8 mouse cellular contexts compared by ENCODE assay signal in genomic region chr13:111805738-111806722, GRCm38 (mm10). TPM values are rescaled to one million over a fixed set of nuclear protein-coding genes. Genes with fewer than 3 reads are reported as not detected.
DNase-seq lines count a peak whose midpoint lies in the region; ATAC-seq and TF ChIP-seq lines count a peak whose summit lies in the region.

No protein-coding gene starts in this region.

- no peak overlapping the region for H3K4me3 ChIP-seq in kidney, adult 2 months (ENCODE audit: insufficient read depth, low read depth, low read length)
- H3K4me3 ChIP-seq in heart, embryonic 15.5 days, result peak overlapping the region; percentile 89
- no peak overlapping the region for H3K4me3 ChIP-seq in midbrain, embryonic 16.5 days (ENCODE audit: low read depth, low read length)

- H3K27ac ChIP-seq in kidney, adult 2 months (ENCODE audit: insufficient read depth, low read depth, low read length), result peak overlapping the region; percentile 81
- H3K27ac ChIP-seq in heart, embryonic 15.5 days, result peak overlapping the region; percentile 65
- no peak overlapping the region for H3K27ac ChIP-seq in midbrain, embryonic 16.5 days (ENCODE audit: low read length)

- no peak for TF ChIP-seq POLR2A in kidney, adult 2 months (IDR thresholded peaks at IDR 0.05; ENCODE audit: low read depth, low read length)

- ATAC-seq in heart, embryonic 15.5 days (replicated peaks; ENCODE audit: insufficient number of reproducible peaks, insufficient read depth, low FRiP score, low read depth), result no peak
- no peak for ATAC-seq in midbrain, embryonic 16.5 days

- 14% methylated on average over 15 of the region's 15 CpGs for WGBS in kidney, adult 2 months
- WGBS in heart, embryonic 15.5 days, result 40% methylated on average over 15 of the region's 15 CpGs
- 65% methylated on average over 15 of the region's 15 CpGs for WGBS in midbrain, embryonic 16.5 days

- H3K36me3 ChIP-seq in kidney, adult 2 months (ENCODE audit: control insufficient read depth, insufficient read depth, low read length), result no peaks in the 10 kb centered on the region
- H3K36me3 ChIP-seq in heart, embryonic 15.5 days, result no peaks in the 10 kb centered on the region
- H3K36me3 ChIP-seq in midbrain, embryonic 16.5 days (ENCODE audit: control insufficient read depth, insufficient read depth, low read length), result no peaks in the 10 kb centered on the region

- no peak overlapping the region for H3K9ac ChIP-seq in heart, embryonic 15.5 days
- no peak overlapping the region for H3K9ac ChIP-seq in midbrain, embryonic 16.5 days (ENCODE audit: low read depth, low read length)

- no peaks in the 10 kb centered on the region for H3K27me3 ChIP-seq in kidney, adult 2 months (replicated peaks; ENCODE audit: control insufficient read depth, insufficient read depth, low read length)
- no peaks in the 10 kb centered on the region for H3K27me3 ChIP-seq in heart, embryonic 15.5 days
- H3K27me3 ChIP-seq in midbrain, embryonic 16.5 days (ENCODE audit: control insufficient read depth, insufficient read depth, low read depth, low read length), result no peaks in the 10 kb centered on the region

- H3K9me3 ChIP-seq in heart, embryonic 15.5 days (replicated peaks), result no peaks in the 10 kb centered on the region
- no peaks in the 10 kb centered on the region for H3K9me3 ChIP-seq in midbrain, embryonic 16.5 days (replicated peaks; ENCODE audit: control insufficient read depth, low read length, poor library complexity, severe bottlenecking)

- H3K4me2 ChIP-seq in heart, embryonic 15.5 days, result peak overlapping the region; percentile 70
- H3K4me2 ChIP-seq in midbrain, embryonic 16.5 days (ENCODE audit: low read length), result peak overlapping the region; percentile 92

- no peak for TF ChIP-seq CTCF in kidney, adult 2 months (conservative IDR thresholded peaks at IDR 0.05; ENCODE audit: insufficient read depth, insufficient read length, low read depth, low read length)

- peak; percentile 36 for DNase-seq in kidney, adult 2 months
- no peak for DNase-seq in kidney, adult 18-20 months
- DNase-seq in Muller cell, postnatal 12 days (ENCODE audit: inconsistent ontology term), result peak; percentile 45
- DNase-seq in urinary bladder, postnatal 25 days (ENCODE audit: low spot score), result no peak
- DNase-seq in gastrocnemius, adult 8-10 months (ENCODE audit: low spot score in 2 of 2), result no peak
- DNase-seq in yolk sac, embryonic 10.5 days (ENCODE audit: low spot score), result no peak

- peaks cover 40% of the 10 kb centered on the region for H3K4me1 ChIP-seq in kidney, adult 2 months (ENCODE audit: control insufficient read depth, insufficient read depth, low read length)
- peaks cover 58% of the 10 kb centered on the region for H3K4me1 ChIP-seq in heart, embryonic 15.5 days (replicated peaks)
- H3K4me1 ChIP-seq in midbrain, embryonic 16.5 days (ENCODE audit: control insufficient read depth, insufficient read depth, low read length), result peaks cover 21% of the 10 kb centered on the region

RNA-seq across cellular contexts. Expression of gene Map3k1, which starts 2.8 kb away (rescaled TPM):
- 16.6 and 17.8 TPM in 2 replicates for polyA plus RNA-seq in kidney, adult 2 months (2012; rRNA removed)
- 11.4 and 11.7 TPM in 2 replicates for polyA plus RNA-seq in heart, embryonic 15.5 days (2015; fragmentation: Nextera tagmentation; extraction: Ambion mirVana)
- 10.5 and 12.4 TPM in 2 replicates for polyA plus RNA-seq in midbrain, embryonic 16.5 days (2015; fragmentation: Nextera tagmentation; extraction: Ambion mirVana)
- 1 to 10 TPM; 6.7 to 8.1 (median 7.2) TPM for total RNA-seq in gastrocnemius, adult 8-10 months (2022)

Comparison
In these comparisons a context has a peak if more than half of its experiments do, and no peak if none do; other contexts are left out.
1. DNase-seq: peak in kidney, adult 2 months (single experiment) and Muller cell, postnatal 12 days (single experiment); none in kidney, adult 18-20 months (single experiment), urinary bladder, postnatal 25 days (single experiment), gastrocnemius, adult 8-10 months (0 of 2) and yolk sac, embryonic 10.5 days (single experiment).